Mouse (Mus musculus) ES-E14 (cell line): Measurements from ENCODE around the gene Rtn4. TPM values are rescaled to one million over a fixed set of nuclear protein-coding genes. Genes with fewer than 3 reads are reported as not detected.

ENCODE experiments used
- DNase-seq: peaks from one replicate; pipeline ENCODE4 v3.0.0-alpha.2; 2013; ENCODE audit warnings: low read depth, low spot score
- H3K27ac ChIP-seq: 2 replicates; pipeline ENCODE4 v1.5.1; 2012; ENCODE audit warnings: low read depth, mild to moderate bottlenecking, low read length, moderate library complexity, mixed read lengths; ENCODE audit not compliant: poor library complexity, insufficient read depth, severe bottlenecking
- H3K36me3 ChIP-seq: 2 replicates; pipeline ENCODE4 v1.6.1; 2012; ENCODE audit warnings: mild to moderate bottlenecking, low read length, moderate library complexity, mixed read lengths; ENCODE audit not compliant: control insufficient read depth, poor library complexity, insufficient read depth, severe bottlenecking
- H3K4me1 ChIP-seq, 2 experiments: fragments of 150-350 bp in 1 of 2; sonication (generic) in 1 of 2; 2 replicates each; pipeline ENCODE4 v1.6.1; 2012; ENCODE audit warnings: low read length in 2 of 2, mild to moderate bottlenecking in 1 of 2, mixed read lengths in 1 of 2; ENCODE audit not compliant: control insufficient read depth in 2 of 2, insufficient read depth in 2 of 2, poor library complexity in 1 of 2
- H3K4me3 ChIP-seq, 2 experiments: fragments of 150-350 bp in 1 of 2; sonication (generic) in 1 of 2; 2 replicates each; pipeline ENCODE4 v1.5.1; 2012; ENCODE audit warnings: low read length in 2 of 2, low read depth in 1 of 2, mild to moderate bottlenecking in 1 of 2, mixed read lengths in 1 of 2; ENCODE audit not compliant: insufficient read depth in 1 of 2, poor library complexity in 1 of 2, severe bottlenecking in 1 of 2
- H3K9ac ChIP-seq: 2 replicates; pipeline ENCODE4 v1.6.1; 2012; ENCODE audit warnings: low read depth, mild to moderate bottlenecking, low read length, mixed read lengths; ENCODE audit not compliant: poor library complexity, insufficient read depth, severe bottlenecking
- H3K9me3 ChIP-seq: fragments of 150-350 bp; sonication (generic); 2 replicates; pipeline ENCODE4 v1.6.1; 2012; ENCODE audit warnings: low read depth, mild to moderate bottlenecking, low read length; ENCODE audit not compliant: control insufficient read depth, insufficient read depth
- CHD2 ChIP-seq: IDR thresholded peaks from 2 replicates; pipeline ENCODE4 v1.6.1; 2014; ENCODE audit warnings: mild to moderate bottlenecking, low read depth, low read length, inconsistent platforms
- HCFC1 ChIP-seq: IDR thresholded peaks from 2 replicates; pipeline ENCODE4 v1.6.1; 2012; ENCODE audit warnings: low read length, inconsistent platforms, borderline replicate concordance; ENCODE audit not compliant: insufficient read depth
- MAFK ChIP-seq: IDR thresholded peaks from 2 replicates; pipeline ENCODE4 v1.6.1; 2014; ENCODE audit warnings: mild to moderate bottlenecking, low read depth, low read length, inconsistent platforms; ENCODE audit not compliant: insufficient read depth
- ZC3H11A ChIP-seq: IDR thresholded peaks from 2 replicates; pipeline ENCODE4 v1.6.1; 2012; ENCODE audit warnings: low read depth, mild to moderate bottlenecking, inconsistent platforms, low read length, borderline replicate concordance
- ZNF384 ChIP-seq: IDR thresholded peaks from 2 replicates; pipeline ENCODE4 v1.6.1; 2012; ENCODE audit warnings: low read depth, low read length, inconsistent platforms
- in situ Hi-C, 2 experiments: fragments of 600-800 bp; cut with MboI; formaldehyde crosslinking; loops; one replicate each; pipeline ENCODE4 v1.15.1; 2025; ENCODE audit warnings: low sequenced_read_pairs in 2 of 2, inconsistent platforms in 1 of 2; ENCODE audit not compliant: unreplicated experiment in 2 of 2
- total RNA-seq: library from RNA; depleted of rRNA; stranded (reverse); fragments of 300-350 nt; gene quantifications from 2 replicates; pipeline ENCODE4 v1.2.3, GENCODE M21; 2012

The Rtn4 gene
- total RNA-seq, 1 experiment: 368 TPM

- peak; percentile 93 for TF ChIP-seq ZNF384
- no peak for TF ChIP-seq HCFC1
- H3K4me1 ChIP-seq: peaks cover 0 to 9% of the 10 kb centered on the region in 2 experiments; a peak in 2 of 4 replicates
- in situ Hi-C loops: no loop called here
- H3K9ac ChIP-seq: peak overlapping the region; percentile 44; the same call in 1 of the 2 replicates
- H3K9me3 ChIP-seq: no peaks in the 10 kb centered on the region
- H3K27ac ChIP-seq: peak overlapping the region; percentile 92
- peak overlapping the region; percentile 41 to 43 for H3K4me3 ChIP-seq
- peak; percentile 27 for DNase-seq
- no peaks in the 10 kb centered on the region; the same call in 1 of the 2 replicates for H3K36me3 ChIP-seq
These were observed 550 bp upstream of the Rtn4 start for GRCm38 (mm10) chr11:29692111-29692682.

GRCm38 (mm10) chr11:29693576-29694410, 1.0 kb downstream of the Rtn4 start:
- H3K4me3 ChIP-seq: peak overlapping the region; percentile 96 to 97
- H3K9ac ChIP-seq: peak overlapping the region; percentile 91
- in situ Hi-C loops: no loop called here
- H3K9me3 ChIP-seq: no peaks in the 10 kb centered on the region
- TF ChIP-seq HCFC1: 0 out of 2 replicates have a peak, but pooled peaks have one; percentile 46
- TF ChIP-seq CHD2: no peak
- TF ChIP-seq ZC3H11A: 0 out of 2 replicates have a peak, but pooled peaks have one; percentile 2
- peak; percentile 74 for TF ChIP-seq ZNF384
- H3K36me3 ChIP-seq: no peaks in the 10 kb centered on the region; the same call in 1 of the 2 replicates
- peaks cover 0 to 12% of the 10 kb centered on the region in 2 experiments; a peak in 2 of 4 replicates for H3K4me1 ChIP-seq
- peak; percentile 83 for DNase-seq
- H3K27ac ChIP-seq: peak overlapping the region; percentile 95

- H3K27ac ChIP-seq: no peak overlapping the region
- no peaks in the 10 kb centered on the region for H3K9me3 ChIP-seq
- in situ Hi-C loops: no loop called here
- TF ChIP-seq CHD2 (no peak), HCFC1 (no peak), ZC3H11A (no peak), MAFK (no peak), ZNF384 (no peak)
- no peaks in the 10 kb centered on the region; the same call in 1 of the 2 replicates for H3K36me3 ChIP-seq
- peaks cover 0 to 12% of the 10 kb centered on the region in 2 experiments; a peak in 2 of 4 replicates for H3K4me1 ChIP-seq
- DNase-seq: no peak
- no peak overlapping the region for H3K9ac ChIP-seq
- peak overlapping the region in 1 of 2 experiments; percentile 96; a peak in 2 of 4 replicates for H3K4me3 ChIP-seq
These were observed 2.0 kb downstream of the Rtn4 start for GRCm38 (mm10) chr11:29694754-29695153.

GRCm38 (mm10) chr11:29702721-29703120, 10.0 kb downstream of the Rtn4 start:
- in situ Hi-C loops: no loop called here
- Histone ChIP-seq H3K36me3 (peaks cover 2% of the 10 kb centered on the region; the same call in 1 of the 2 replicates), H3K4me1 (peaks cover 0 to 3% of the 10 kb centered on the region in 2 experiments; a peak in 1 of 4 replicates), H3K9ac (no peak overlapping the region), H3K27ac (no peak overlapping the region), H3K9me3 (no peaks in the 10 kb centered on the region), H3K4me3 (no peak overlapping the region)
- no peak for DNase-seq
- TF ChIP-seq CHD2 (no peak), ZC3H11A (no peak), MAFK (no peak), HCFC1 (no peak), ZNF384 (no peak)
